Mouse (Mus musculus) thymus, postnatal 36 days (tissue): ENCODE data around the gene Cdk4.
A peak's percentile ranks its signal among the peaks of the same experiment; 100 is the strongest.

Experiments
- DNase-seq, 2 experiments: peaks; one replicate each; pipeline ENCODE4 v3.0.0; 2022; ENCODE audit warnings: mixed read lengths in 2 of 2

The Cdk4 gene

DNA sequence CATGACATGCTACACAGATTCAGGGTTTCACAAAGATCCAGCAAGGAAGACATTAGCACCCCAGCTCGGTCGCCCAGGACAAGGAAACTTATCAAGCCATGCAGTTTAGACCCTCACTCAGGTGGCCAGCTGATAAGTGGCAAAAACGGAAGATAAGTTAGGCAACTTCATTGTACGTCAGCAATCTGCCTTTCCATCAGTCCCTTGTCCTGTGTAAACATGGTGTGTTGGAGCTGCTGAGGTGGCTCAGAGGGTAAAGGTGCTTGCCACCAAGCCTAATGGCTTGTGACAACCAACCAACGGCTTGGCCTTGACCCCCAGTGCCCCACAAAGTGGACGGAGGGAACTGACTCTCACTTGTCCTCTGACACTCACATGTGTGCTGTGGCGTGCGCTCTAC lies 37.1 kb downstream of the Cdk4 start:
- peak in 1 of 2 experiments; percentile 5 for DNase-seq

DNA sequence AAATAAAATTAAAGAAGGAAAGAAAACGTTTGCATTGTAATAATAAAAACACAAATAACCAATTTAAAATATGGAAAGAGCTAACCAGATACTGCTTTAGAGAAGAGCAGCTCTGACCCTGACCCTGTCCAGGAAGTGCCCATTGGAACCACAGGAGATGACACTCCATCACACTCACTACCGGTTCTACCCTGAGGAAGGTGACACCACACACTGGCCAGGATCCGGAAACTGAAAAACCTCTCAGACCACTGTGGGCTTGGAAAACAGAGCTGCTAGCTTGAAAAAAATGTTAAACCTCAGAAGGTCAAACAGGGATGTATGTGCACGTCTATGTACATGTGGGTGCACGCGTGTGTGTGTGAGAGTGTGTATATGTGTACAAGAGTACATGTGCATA lies 37.8 kb downstream of the Cdk4 start:
- no peak for DNase-seq

DNA sequence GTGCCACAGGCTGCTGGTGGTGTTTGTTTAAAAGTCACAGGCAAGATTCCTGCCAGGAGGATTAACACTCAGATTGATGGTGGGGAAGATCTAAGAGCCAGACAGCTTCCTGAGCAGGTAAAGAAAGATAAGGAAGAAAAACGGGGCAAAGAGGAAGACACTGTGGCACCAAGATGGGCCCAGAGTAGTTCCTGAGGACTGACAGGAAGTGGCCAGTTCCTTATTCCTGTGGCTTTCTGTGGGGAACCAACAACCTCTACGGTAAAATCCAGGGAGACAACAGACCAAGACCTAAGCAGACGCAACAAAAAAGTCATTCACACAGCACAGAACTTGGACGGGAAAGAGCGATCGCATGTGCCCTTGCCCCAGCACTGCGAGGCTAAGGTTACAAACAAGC lies 40.3 kb downstream of the Cdk4 start:
- DNase-seq = no peak

DNA sequence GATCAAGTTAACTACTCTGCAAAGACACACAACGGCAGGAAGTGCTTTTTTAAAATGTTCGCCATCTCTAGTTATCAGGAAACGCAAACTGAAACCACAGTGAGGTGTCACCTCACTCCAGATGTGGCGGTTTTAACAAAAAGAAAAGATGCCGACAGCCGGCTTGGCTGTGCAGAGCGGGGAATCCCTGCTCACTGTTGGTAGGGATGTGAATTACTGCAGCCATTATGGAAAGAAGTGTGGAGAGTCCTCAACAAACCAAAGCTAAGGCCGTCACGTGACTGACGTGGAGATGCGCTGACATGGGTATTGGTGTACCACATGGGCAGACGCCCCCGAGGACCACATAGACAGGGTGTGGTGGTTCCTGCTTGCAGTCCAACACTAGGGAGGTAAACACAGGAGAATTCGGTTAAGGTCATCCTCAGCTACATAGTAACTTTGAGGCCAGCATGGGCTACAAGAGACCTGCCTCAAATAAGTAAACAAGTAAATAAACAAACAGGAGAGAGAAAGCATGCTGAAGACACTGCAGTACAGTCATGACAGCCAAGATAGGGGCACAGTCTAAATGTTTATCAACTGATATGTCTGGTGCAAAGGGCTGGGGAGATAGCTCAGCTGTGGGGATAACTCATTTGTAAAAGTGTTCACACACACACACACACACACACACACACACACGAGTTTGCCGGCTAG lies 44.4 kb downstream of the Cdk4 start:
- peak; percentile 53 to 59 for DNase-seq

DNA sequence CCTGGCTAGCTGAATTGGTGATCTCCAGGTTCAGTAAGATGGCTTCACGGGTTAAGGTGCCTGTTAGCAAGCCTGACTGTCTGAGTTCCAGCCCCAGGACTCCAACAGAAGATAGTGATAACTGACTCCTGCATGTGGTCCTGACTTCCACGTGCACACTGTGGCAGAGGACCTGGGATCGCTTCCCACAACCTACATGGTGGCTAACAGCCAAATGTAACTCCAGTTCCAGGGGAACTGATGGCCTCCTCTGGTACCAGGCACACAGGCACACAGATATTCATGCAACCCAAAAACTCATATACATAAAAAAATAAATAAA lies 44.9 kb downstream of the Cdk4 start:
- no peak for DNase-seq

DNA sequence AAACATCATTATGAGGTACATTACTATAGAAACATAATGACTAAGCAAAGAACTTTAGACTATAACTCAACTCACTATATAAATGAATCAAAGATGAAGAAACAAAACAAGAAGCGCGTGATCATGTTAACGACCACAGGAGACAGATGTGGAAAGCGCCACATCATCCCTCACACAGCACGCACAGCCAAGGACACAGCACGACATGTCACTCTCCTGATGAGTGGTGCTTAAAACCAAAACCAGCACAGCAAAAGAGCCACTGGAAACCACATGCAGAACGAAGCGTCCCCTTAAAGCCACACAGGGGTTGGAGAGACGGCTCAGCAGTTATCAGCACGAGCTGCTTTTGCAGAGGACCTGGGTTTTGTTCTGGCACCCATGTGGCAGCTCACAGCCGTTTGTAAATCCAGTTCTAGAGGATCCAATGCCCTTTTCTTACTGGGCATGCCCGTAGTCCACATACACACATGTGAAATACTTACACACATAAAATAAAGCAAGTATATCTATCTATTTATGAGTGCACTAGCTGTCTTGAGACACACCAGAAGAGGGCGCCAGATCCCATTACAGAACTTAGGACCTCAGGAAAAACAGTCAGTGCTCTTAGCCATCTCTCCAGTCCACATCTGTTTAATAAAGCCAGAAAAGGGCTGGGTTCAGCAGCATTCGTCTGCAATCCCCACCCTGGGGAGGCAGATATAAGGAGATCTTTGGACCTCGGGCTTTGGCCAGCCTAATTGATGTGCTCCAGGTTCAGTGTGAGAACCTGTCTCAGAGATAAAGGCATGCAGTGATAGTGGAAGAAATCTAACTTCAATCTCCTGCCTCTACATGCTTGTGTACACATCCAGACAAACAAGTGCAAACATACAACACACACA lies 47.9 kb downstream of the Cdk4 start:
- DNase-seq = no peak

DNA sequence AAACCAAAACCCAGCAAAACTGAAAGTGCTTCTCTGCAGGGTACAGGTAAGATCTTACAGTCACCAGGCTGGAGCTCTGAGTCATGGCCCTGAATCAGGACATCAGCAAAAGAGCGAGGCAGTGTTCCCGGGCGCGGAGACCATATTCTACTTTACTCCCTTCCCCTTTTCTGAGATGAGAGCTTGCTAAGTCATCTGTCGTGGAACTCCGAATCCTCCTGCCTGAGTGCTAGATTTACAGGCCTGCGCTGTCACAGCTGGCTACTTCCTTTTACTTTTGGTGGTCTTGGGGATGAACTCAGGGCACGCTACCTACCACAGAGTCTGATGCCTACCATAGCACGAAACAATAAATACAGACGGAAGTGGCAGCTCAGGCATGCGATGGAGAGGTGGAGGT lies 51.1 kb downstream of the Cdk4 start:
- no peak for DNase-seq

DNA sequence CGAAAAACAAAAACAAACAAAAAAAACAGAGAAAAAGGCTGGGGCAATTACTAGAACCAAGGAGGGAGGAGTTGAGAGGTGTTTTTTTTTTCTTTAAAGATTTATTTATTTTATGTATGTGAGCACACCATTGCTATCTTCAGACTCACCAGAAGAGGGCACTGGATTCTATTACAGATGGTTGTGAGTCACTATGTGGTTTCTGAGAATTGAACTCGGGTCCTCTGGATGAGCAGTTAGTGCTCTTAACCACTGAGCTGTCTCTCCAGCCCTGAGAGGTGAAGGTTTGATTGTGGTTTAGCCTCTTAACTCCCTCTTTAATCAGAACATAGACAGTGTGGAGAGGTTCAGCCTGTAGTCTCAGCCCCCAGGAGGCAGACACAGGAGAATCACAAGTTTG lies 51.7 kb downstream of the Cdk4 start:
- no peak for DNase-seq
